Mouse (Mus musculus) CH12.LX (cell line): ENCODE measurements at regions not wholly inside any gene's neighbourhood (a gene's known extent, or its start where the extent isn't known, plus 50 kb on each side); places are given as distances from the start of the nearest gene placed in this dataset.

Source experiments
- EP300 ChIP-seq: IDR thresholded peaks from 2 replicates; pipeline ENCODE4 v1.6.1; 2011; ENCODE audit warnings: low read length, improper control_type of control experiment
- ETS1 ChIP-seq: conservative IDR thresholded peaks from 2 replicates; pipeline ENCODE4 v1.6.1; 2012; ENCODE audit warnings: low read depth, mild to moderate bottlenecking, inconsistent platforms, low read length, improper control_type of control experiment, moderate library complexity
- GABPA ChIP-seq: IDR thresholded peaks from 2 replicates; pipeline ENCODE4 v1.6.1; 2012; ENCODE audit warnings: low read depth, low read length, improper control_type of control experiment, inconsistent platforms; ENCODE audit not compliant: insufficient replicate concordance
- POLR2A ChIP-seq: IDR thresholded peaks from 2 replicates; pipeline ENCODE4 v1.6.1; 2011; ENCODE audit warnings: low read depth, mild to moderate bottlenecking, improper control_type of control experiment, low read length
- RAD21 ChIP-seq: IDR thresholded peaks from 2 replicates; pipeline ENCODE4 v1.6.1; 2011; ENCODE audit warnings: low read depth, mild to moderate bottlenecking, low read length, improper control_type of control experiment, moderate library complexity
- RCOR1 ChIP-seq: conservative IDR thresholded peaks from 2 replicates; pipeline ENCODE4 v1.6.1; 2012; ENCODE audit warnings: low read depth, mild to moderate bottlenecking, inconsistent platforms, low read length, improper control_type of control experiment
- SIN3A ChIP-seq: IDR thresholded peaks from 2 replicates; pipeline ENCODE4 v1.6.1; 2012; ENCODE audit warnings: low read length, improper control_type of control experiment, inconsistent platforms
- TCF12 ChIP-seq: IDR thresholded peaks from 2 replicates; pipeline ENCODE4 v1.6.1; 2014; ENCODE audit warnings: low read depth, mild to moderate bottlenecking, inconsistent platforms, low read length, improper control_type of control experiment
- USF2 ChIP-seq: conservative IDR thresholded peaks from 2 replicates; pipeline ENCODE4 v1.6.1; 2011; ENCODE audit warnings: low read depth, low read length, improper control_type of control experiment
- ZC3H11A ChIP-seq: IDR thresholded peaks from 2 replicates; pipeline ENCODE4 v1.6.1; 2012; ENCODE audit warnings: low read depth, mild to moderate bottlenecking, inconsistent platforms, low read length, improper control_type of control experiment
- ZMIZ1 ChIP-seq: IDR thresholded peaks from 2 replicates; pipeline ENCODE4 v1.6.1; 2012; ENCODE audit warnings: low read depth, mild to moderate bottlenecking, inconsistent platforms, low read length, improper control_type of control experiment

GRCm38 (mm10) chr2:173455216-173455615 is 67.2 kb upstream of the 1700021F07Rik start:
- TF ChIP-seq RCOR1 (no peak), EP300 (no peak), ZMIZ1 (no peak), ZC3H11A (no peak), RAD21 (no peak), ETS1 (no peak), POLR2A (no peak), USF2 (no peak), GABPA (no peak), SIN3A (no peak), TCF12 (no peak)
